Mouse (Mus musculus) thymus, postnatal 0 days (tissue): ENCODE data around the gene Acaa1a. TPM values are rescaled to one million over a fixed set of nuclear protein-coding genes. Genes with fewer than 3 reads are reported as not detected.

Experiments used
- DNase-seq: peaks from one replicate; pipeline ENCODE4 v3.0.0-alpha.2; 2015; ENCODE audit warnings: low spot score
- polyA plus RNA-seq: library from polyadenylated mRNA; unstranded; fragments of >200 nt; fragmentation: Nextera tagmentation; extraction: Ambion mirVana; gene quantifications from 2 replicates; pipeline ENCODE4 v1.2.1, GENCODE M21; 2015

The Acaa1a gene
- polyA plus RNA-seq, 1 experiment from 2014 or later, result 79.2 TPM

- DNase-seq, result no peak
Measured at GRCm38 (mm10) chr9:119382603-119383002, 43.1 kb downstream of the Acaa1a start.

DNA sequence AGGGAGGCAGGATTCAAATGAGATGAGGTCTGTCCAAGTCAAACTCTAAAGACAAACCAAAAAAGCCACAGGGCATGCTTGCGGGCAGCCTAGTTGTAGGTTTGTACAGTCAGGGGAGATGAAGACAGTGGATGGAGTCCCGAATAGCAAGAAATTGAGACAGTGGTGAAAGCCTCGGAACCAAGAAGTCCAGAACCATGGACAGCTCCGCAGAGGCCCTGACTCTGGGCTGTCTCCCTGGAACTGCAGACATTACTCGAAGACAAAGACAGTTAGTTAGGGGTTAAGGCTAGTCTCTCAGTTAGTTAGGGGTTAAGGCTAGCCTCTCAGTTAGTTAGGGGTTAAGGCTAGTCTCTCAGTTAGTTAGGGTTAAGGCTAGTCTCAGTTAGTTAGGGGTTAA lies 49.5 kb downstream of the Acaa1a start:
- DNase-seq, result peak; percentile 20

- no peak for DNase-seq
Measured at GRCm38 (mm10) chr9:119390214-119390613, 50.7 kb downstream of the Acaa1a start.

DNA sequence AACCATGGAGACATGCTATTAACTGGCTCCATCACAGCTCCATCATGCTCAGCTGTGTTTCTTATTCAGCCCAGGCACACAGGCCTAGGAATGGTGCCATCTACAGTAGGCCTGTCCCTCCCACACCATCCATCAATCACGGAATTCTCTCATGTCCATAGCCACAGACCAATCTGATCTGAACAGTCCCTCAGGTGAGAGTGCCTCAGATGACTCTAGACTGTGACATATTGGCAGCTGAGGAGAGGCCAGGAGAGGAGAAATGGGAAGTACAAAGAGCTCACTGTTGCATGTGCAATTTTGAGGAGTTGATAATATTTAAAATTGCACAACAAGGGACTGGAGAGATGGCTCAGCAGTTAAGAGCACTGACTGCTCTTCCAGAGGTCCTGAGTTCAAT lies 55.3 kb downstream of the Acaa1a start:
- no peak for DNase-seq

Other genes with a start within 250 kb of the Acaa1a start
- 16.6 and 17.2 TPM in 2 replicates for gene Plcd1, start 246.2 kb upstream of the Acaa1a start, polyA plus RNA-seq
- 0.13 and 0.46 TPM in 2 replicates for gene Dlec1, start 237.2 kb upstream of the Acaa1a start, polyA plus RNA-seq
- gene Acaa1b, start 182.6 kb upstream of the Acaa1a start, polyA plus RNA-seq, result 5.4 and 5.5 TPM in 2 replicates
- not detected in 2 replicates for gene Gm47289, start 180.5 kb upstream of the Acaa1a start, polyA plus RNA-seq
- gene Slc22a13, start 130.6 kb upstream of the Acaa1a start, polyA plus RNA-seq, result 0.08 TPM in 1 of 2 replicates, not detected in the other
- gene Oxsr1, start 17.2 kb upstream of the Acaa1a start, polyA plus RNA-seq, result 9.3 and 11.7 TPM in 2 replicates
- 34.3 and 34.4 TPM in 2 replicates for gene Myd88, start 1.7 kb downstream of the Acaa1a start, polyA plus RNA-seq
- 0.99 and 1.5 TPM in 2 replicates for gene Xylb, start 17.7 kb downstream of the Acaa1a start, polyA plus RNA-seq
- gene Slc22a14, start 25.9 kb downstream of the Acaa1a start, polyA plus RNA-seq, result 0.09 TPM in 1 of 2 replicates, not detected in the other
- gene Acvr2b, start 62.4 kb downstream of the Acaa1a start, polyA plus RNA-seq, result 3.5 and 5.6 TPM in 2 replicates
- gene Exog, start 105.3 kb downstream of the Acaa1a start, polyA plus RNA-seq, result 20.9 and 21.4 TPM in 2 replicates
- 0.22 and 0.30 TPM in 2 replicates for gene Scn5a, start 239.3 kb downstream of the Acaa1a start, polyA plus RNA-seq